ENCODE assay signal across 30 mouse cellular contexts in genomic region chr9:80509464-80510153, GRCm38 (mm10). TPM values are rescaled to one million over a fixed set of nuclear protein-coding genes. Genes with fewer than 3 reads are reported as not detected.
A peak's percentile ranks its signal among the peaks of the same experiment; 100 is the strongest.
DNase-seq lines count a peak whose midpoint lies in the region; ATAC-seq lines count a peak whose summit lies in the region.
"Had no signal": no experiment of that assay in that cellular context is flagged by ENCODE, and none has a peak within 500 bp of the region (broad histone marks: within the 10 kb centered on the region; RNA-seq: fewer than 3 reads in every experiment).

No protein-coding gene starts in this region.

- peak; percentile 4 for DNase-seq in naive thymus-derived CD4-positive, alpha-beta T cell, adult 2 months (ENCODE audit: low read depth)
- DNase-seq in adrenal gland, adult 2 months, result no peak
- no peak for DNase-seq in adrenal gland, adult 18-20 months (ENCODE audit: low spot score in 2 of 2)
- DNase-seq in spleen, adult 12 weeks (ENCODE audit: low spot score), result no peak
- DNase-seq: adrenal gland, postnatal 14 days; cerebellum, adult 11 months; cerebellum, adult 2 months; cerebellum, adult 9-11 months; cerebellum, postnatal 25 days; embryo, embryonic 11 days; gastrocnemius, postnatal 10 days; heart, adult 2 months had no signal

- peak; percentile 54 for ATAC-seq in common myeloid progenitor, adult 5-6 weeks (replicated peaks; ENCODE audit: low read depth, poor library complexity, severe bottlenecking)
- ATAC-seq in hematopoietic stem cell, adult 5-6 weeks (replicated peaks in 1 of 2; ENCODE audit: insufficient read depth in 1 of 2, low FRiP score in 2 of 2, low TSS enrichment in 1 of 2, low read depth in 1 of 2, poor library complexity in 2 of 2, severe bottlenecking in 2 of 2), result peak; percentile 37 to 64; a peak in 1 of 4 replicates
- ATAC-seq: activated CD4-positive, CD25-positive, alpha-beta regulatory T cell, adult 4 months; CD4-positive, CD25-positive, alpha-beta regulatory T cell, adult 4 months; forebrain, embryonic 15.5 days; hindbrain, embryonic 16.5 days; intestine, embryonic 15.5 days had no signal

RNA-seq across cellular contexts. Expression of gene Impg1, which starts 44.3 kb away (rescaled TPM):
- total RNA-seq in common myeloid progenitor, adult 5-6 weeks (2017), result not detected in 2 replicates
- 0.20 TPM in 1 of 2 replicates, not detected in the other for total RNA-seq in hematopoietic stem cell, adult 5-6 weeks (2017)
- not detected for total RNA-seq in adrenal gland, adult 2 months (2021)
- not detected in 2 replicates for polyA plus RNA-seq in adrenal gland, adult 2 months (2012; rRNA removed)
- not detected for total RNA-seq in adrenal gland, adult 18-20 months (2021)
- total RNA-seq: adrenal gland, postnatal 14 days; heart, adult 2 months; heart, postnatal 25 days had no signal
- polyA plus RNA-seq: C2C12; embryonic facial prominence, embryonic 10.5 days; embryonic facial prominence, embryonic 13.5 days; erythroblast, embryonic 14.5 days; forebrain, embryonic 12.5 days; forebrain, embryonic 15.5 days; gonadal fat pad, adult 2 months; heart, adult 2 months; heart, embryonic 14.5 days; heart, postnatal 0 days; hindbrain, embryonic 10.5 days; hindbrain, embryonic 13.5 days; hindbrain, embryonic 16.5 days; intestine, embryonic 15.5 days had no signal
